Mouse (Mus musculus) brain, adult 10 weeks (tissue): Measurements from ENCODE around the gene Olfr715. TPM values are rescaled to one million over a fixed set of nuclear protein-coding genes. Genes with fewer than 3 reads are reported as not detected.

Experiments
- polyA plus RNA-seq: library from polyadenylated mRNA; stranded (reverse); fragments of 350-450 nt; fragmentation: Illumina TruSeq; extraction: RNeasy Lipid Tissue Mini Kit (QIAGEN cat#74804); gene quantifications from one replicate; pipeline ENCODE4 v1.2.3, GENCODE M21; 2015; ENCODE audit warnings: low read depth, low replicate concordance

Olfr715 gene
- polyA plus RNA-seq = not detected

DNA sequence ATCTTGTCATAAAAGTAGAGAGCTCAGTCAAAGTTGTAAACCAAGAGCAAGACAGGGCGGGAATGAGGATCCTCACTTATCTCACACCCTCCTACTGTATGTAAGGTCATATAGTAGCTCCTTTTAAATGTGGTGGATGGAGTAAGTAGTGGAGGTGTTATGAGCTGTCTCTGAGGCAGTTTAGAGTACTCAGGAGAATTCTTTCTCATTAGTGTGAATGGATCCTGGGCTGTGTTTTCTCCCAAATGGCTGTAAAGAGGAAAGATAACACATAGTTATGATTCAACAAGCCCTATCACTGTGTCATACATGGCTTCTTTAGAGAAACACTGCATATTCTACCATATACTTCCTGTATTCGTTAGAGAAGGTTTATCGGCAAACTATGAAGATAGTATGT lies at the start of gene Olfr715:
Gene Olfr715, minus strand, starts transcription at position 101 of the 400 bp plus-strand sequence.

GRCm38 (mm10) chr7:107166690-107167089 lies 35.8 kb upstream of the Olfr715 start, which contains the start of gene Nlrp14:
TSS of gene Nlrp14 (plus strand) at chr7:107166990.

DNA sequence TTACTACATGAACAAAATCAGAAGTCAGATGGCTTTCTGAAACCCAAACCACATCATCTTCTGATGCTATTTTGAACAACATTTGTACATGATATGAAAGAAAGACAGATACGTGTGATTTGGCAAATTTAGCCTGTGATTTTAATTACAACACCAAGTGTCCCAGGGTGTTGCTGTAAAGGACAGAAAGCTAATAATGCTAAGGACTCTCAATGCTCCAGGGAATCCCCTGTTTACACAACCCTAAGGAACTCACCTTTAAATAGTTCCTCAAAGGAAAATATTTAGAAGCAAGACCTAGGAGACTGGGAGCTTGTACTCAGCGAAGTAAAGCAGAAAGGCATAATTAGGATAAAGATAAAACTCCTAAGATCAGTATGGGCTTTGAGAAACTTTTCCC lies 7.1 kb upstream of the Olfr715 start, which contains the start of gene Olfr716:
Gene Olfr716, plus strand, starts transcription at position 301 of the 400 bp plus-strand sequence.

GRCm38 (mm10) chr7:107110269-107110668 lies 20.6 kb downstream of the Olfr715 start, which contains the start of gene Olfr715b:
TSS of gene Olfr715b (minus strand) at chr7:107110369.

GRCm38 (mm10) chr7:107092920-107093319 lies 38.0 kb downstream of the Olfr715 start, which contains the start of gene Olfr17:
TSS of gene Olfr17 (plus strand) at chr7:107093220.

Other genes starting within 250 kb of the Olfr715 start
- gene Olfr706, start 242.9 kb downstream of the Olfr715 start, polyA plus RNA-seq = not detected
- not detected for gene Olfr707, start 229.8 kb downstream of the Olfr715 start, polyA plus RNA-seq
- gene Olfr1532-ps1, start 223.1 kb downstream of the Olfr715 start, polyA plus RNA-seq = not detected
- gene Olfr709-ps1, start 198.9 kb downstream of the Olfr715 start, polyA plus RNA-seq = not detected
- not detected for gene Olfr710, start 182.8 kb downstream of the Olfr715 start, polyA plus RNA-seq
- gene Olfr6, start 167.1 kb downstream of the Olfr715 start, polyA plus RNA-seq = not detected
- gene Olfr711, start 155.6 kb downstream of the Olfr715 start, polyA plus RNA-seq = not detected
- gene Olfr2, start 125.0 kb downstream of the Olfr715 start, polyA plus RNA-seq = not detected
- gene Olfr713, start 99.9 kb downstream of the Olfr715 start, polyA plus RNA-seq = not detected
- gene Olfr714, start 60.1 kb downstream of the Olfr715 start, polyA plus RNA-seq = not detected
- not detected for gene Olfr17, start 37.9 kb downstream of the Olfr715 start, polyA plus RNA-seq
- gene Olfr715b, start 20.7 kb downstream of the Olfr715 start, polyA plus RNA-seq = not detected
- not detected for gene Olfr716, start 7.2 kb upstream of the Olfr715 start, polyA plus RNA-seq
- gene Nlrp14, start 35.9 kb upstream of the Olfr715 start, polyA plus RNA-seq = not detected
- not detected for gene Rbmxl2, start 78.4 kb upstream of the Olfr715 start, polyA plus RNA-seq
- gene Syt9, start 239.6 kb upstream of the Olfr715 start, polyA plus RNA-seq = 17.7 TPM